In genomic region chr1:170270281-170270680, GRCm38 (mm10) we compare ENCODE assay signal across 36 mouse cellular contexts. TPM values are rescaled to one million over a fixed set of nuclear protein-coding genes. Genes with fewer than 3 reads are reported as not detected.
"Had no signal": no experiment of that assay in that cellular context is flagged by ENCODE, and none has a peak within 500 bp of the region (broad histone marks: within the 10 kb centered on the region; RNA-seq: fewer than 3 reads in every experiment).

No protein-coding gene starts in this region.

- H3K9ac ChIP-seq: hindbrain, embryonic 12.5 days; hindbrain, embryonic 14.5 days; intestine, embryonic 15.5 days; limb, embryonic 13.5 days; limb, embryonic 15.5 days had no signal

- H3K4me2 ChIP-seq: heart, embryonic 11.5 days; hindbrain, embryonic 12.5 days; hindbrain, embryonic 14.5 days; intestine, embryonic 15.5 days; limb, embryonic 13.5 days; limb, embryonic 15.5 days had no signal

- H3K4me1 ChIP-seq: hindbrain, embryonic 10.5 days; hindbrain, embryonic 12.5 days; intestine, embryonic 15.5 days; limb, embryonic 13.5 days; limb, embryonic 15.5 days had no signal

- H3K27ac ChIP-seq: heart, adult 2 months; hindbrain, embryonic 10.5 days; hindbrain, embryonic 12.5 days; hindbrain, embryonic 14.5 days; intestine, embryonic 15.5 days; layer of hippocampus, adult 2 months; left cerebral cortex, adult 2 months; limb, embryonic 13.5 days; limb, embryonic 15.5 days had no signal

- H3K9me3 ChIP-seq: hindbrain, embryonic 12.5 days; intestine, embryonic 15.5 days had no signal

- H3K27me3 ChIP-seq: hindbrain, embryonic 12.5 days; intestine, embryonic 15.5 days; limb, embryonic 13.5 days; limb, embryonic 15.5 days had no signal

- DNase-seq: gastrocnemius, postnatal 25 days; heart, adult 11 months; heart, adult 2 months; heart, postnatal 10 days; heart, postnatal 4 days; kidney, adult 18-20 months; kidney, adult 8-10 months; kidney, postnatal 10 days; kidney, postnatal 25 days; kidney, postnatal 4 days; left cerebral cortex, postnatal 4 days had no signal

- H3K36me3 ChIP-seq: hindbrain, embryonic 10.5 days; hindbrain, embryonic 12.5 days; intestine, embryonic 15.5 days; limb, embryonic 13.5 days; limb, embryonic 15.5 days had no signal

- H3K4me3 ChIP-seq: heart, adult 2 months; hindbrain, embryonic 10.5 days; hindbrain, embryonic 12.5 days; intestine, embryonic 15.5 days; layer of hippocampus, adult 2 months; left cerebral cortex, adult 2 months; limb, embryonic 13.5 days; limb, embryonic 15.5 days had no signal

- ATAC-seq: hindbrain, embryonic 16.5 days; inflammation-experienced regulatory T-cells, adult 6 months; intestine, embryonic 15.5 days; intestine, postnatal 0 days had no signal

RNA-seq across cellular contexts. Expression of gene Sh2d1b1, which starts 6.8 kb away (rescaled TPM):
- total RNA-seq: gastrocnemius, adult 18-20 months; gastrocnemius, adult 8-10 months; gastrocnemius, postnatal 25 days; gastrocnemius, postnatal 4 days; layer of hippocampus, adult 2 months; layer of hippocampus, postnatal 10 days; layer of hippocampus, postnatal 25 days; left cerebral cortex, adult 2 months; left cerebral cortex, postnatal 14 days; liver, adult 2 months had no signal
- polyA plus RNA-seq: hindbrain, embryonic 10.5 days; hindbrain, embryonic 12.5 days; hindbrain, embryonic 14.5 days; hindbrain, embryonic 16.5 days; inflammation-experienced regulatory T-cells, adult 6 months; kidney, embryonic 14.5 days; limb, embryonic 11.5 days; liver, adult 2 months had no signal

RNA-seq across cellular contexts. Expression of gene Gm7694, which starts 35.9 kb away (rescaled TPM):
- polyA plus RNA-seq: inflammation-experienced regulatory T-cells, adult 6 months had no signal

RNA-seq across cellular contexts. Expression of gene Sh2d1b2, which starts 37.7 kb away (rescaled TPM):
- total RNA-seq: gastrocnemius, adult 18-20 months; gastrocnemius, adult 8-10 months; gastrocnemius, postnatal 25 days; gastrocnemius, postnatal 4 days; heart, adult 2 months; heart, postnatal 10 days; heart, postnatal 25 days; heart, postnatal 4 days; layer of hippocampus, adult 2 months; layer of hippocampus, postnatal 10 days; layer of hippocampus, postnatal 25 days; left cerebral cortex, adult 2 months; left cerebral cortex, postnatal 14 days; left cerebral cortex, postnatal 4 days; liver, adult 2 months had no signal
- polyA plus RNA-seq: heart, adult 2 months; heart, embryonic 11.5 days; heart, embryonic 14.5 days; heart, embryonic 16.5 days; hindbrain, embryonic 10.5 days; hindbrain, embryonic 12.5 days; hindbrain, embryonic 14.5 days; hindbrain, embryonic 16.5 days; inflammation-experienced regulatory T-cells, adult 6 months; intestine, embryonic 15.5 days; intestine, postnatal 0 days; kidney, embryonic 14.5 days; kidney, embryonic 16.5 days; limb, embryonic 11.5 days; limb, embryonic 15.5 days; liver, adult 2 months had no signal

RNA-seq across cellular contexts. Expression of gene Spata46, which starts 38.3 kb away (rescaled TPM):
- total RNA-seq: gastrocnemius, adult 18-20 months; gastrocnemius, adult 8-10 months; gastrocnemius, postnatal 25 days; gastrocnemius, postnatal 4 days; heart, adult 2 months; heart, postnatal 10 days; heart, postnatal 25 days; heart, postnatal 4 days; layer of hippocampus, adult 2 months; layer of hippocampus, postnatal 10 days; layer of hippocampus, postnatal 25 days; left cerebral cortex, adult 2 months; left cerebral cortex, postnatal 14 days; left cerebral cortex, postnatal 4 days; liver, adult 2 months had no signal
- polyA plus RNA-seq: inflammation-experienced regulatory T-cells, adult 6 months; liver, adult 2 months had no signal
